Mouse (Mus musculus): ENCODE measurements around the gene Rpgrip1. TPM values are rescaled to one million over a fixed set of nuclear protein-coding genes. Genes with fewer than 3 reads are reported as not detected.

The Rpgrip1 gene
- total RNA-seq, 2 experiments from 2014 or later = 0.37 to 1.6 TPM

- DNase-seq (ENCODE audit: low spot score in 2 of 2) = no peak
These were observed 7.9 kb downstream of the Rpgrip1 start for GRCm38 (mm10) chr14:52118456-52118822.

DNA sequence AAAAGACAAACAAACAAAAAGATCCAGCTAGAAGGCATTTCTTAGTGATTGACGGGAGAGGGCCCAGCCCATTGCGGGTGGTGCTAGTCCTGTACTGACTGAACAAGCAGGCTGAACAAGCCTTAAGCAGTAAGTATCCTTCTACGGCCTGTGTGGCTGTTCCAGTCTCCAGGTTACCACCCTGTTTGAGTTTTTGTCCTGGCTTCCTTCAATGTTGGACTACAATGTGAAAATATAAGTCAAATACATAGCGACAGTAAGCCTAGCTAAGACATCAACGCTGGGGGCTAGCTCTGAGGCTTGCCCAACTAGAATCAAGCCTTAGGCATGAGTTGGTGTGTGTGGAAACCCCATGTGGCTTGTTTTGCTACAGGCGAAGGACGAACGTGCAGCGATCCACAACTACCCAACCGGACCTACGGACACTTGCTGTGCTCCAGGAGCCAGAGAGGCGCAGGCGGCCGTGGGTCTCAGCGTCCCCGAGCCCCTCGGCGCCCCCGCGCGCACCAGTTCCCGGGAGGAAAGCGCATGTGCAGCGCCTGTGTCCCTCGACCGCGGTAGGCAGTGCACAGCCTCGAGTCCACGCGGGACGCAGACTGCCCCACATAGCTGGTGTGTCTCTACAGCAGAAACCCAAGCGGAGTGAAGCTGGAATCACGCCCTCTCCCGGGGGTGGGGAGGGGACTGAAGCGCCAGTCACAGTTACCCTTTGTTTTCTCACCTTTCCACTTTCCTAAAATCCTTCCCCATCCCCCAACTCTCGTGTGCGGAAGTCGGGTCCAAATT, 8.5 kb downstream of the Rpgrip1 start:
- peak in 1 of 2 experiments; percentile 25 for DNase-seq (ENCODE audit: low spot score in 2 of 2)

DNA sequence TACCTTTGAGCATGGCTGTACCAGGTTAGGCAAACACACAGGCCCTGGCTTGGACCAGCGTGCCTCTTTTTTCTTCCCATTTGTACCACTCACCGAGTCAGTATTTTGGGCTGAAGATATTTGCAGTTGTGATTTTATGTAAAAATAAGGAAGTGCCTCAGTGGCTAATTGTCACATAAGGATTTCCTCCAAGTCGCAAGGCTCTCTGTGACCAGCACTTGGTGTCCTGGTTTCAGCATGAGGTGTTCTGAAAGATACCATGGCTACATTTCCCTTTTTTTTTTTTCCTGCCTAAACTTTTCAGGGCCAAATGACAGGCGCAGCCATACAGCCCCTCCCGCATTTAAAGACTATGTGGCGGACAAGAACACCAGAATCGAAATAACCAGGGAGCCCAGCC, 9.7 kb downstream of the Rpgrip1 start:
- no peak for DNase-seq (ENCODE audit: low spot score in 2 of 2)

GRCm38 (mm10) chr14:52123918-52124317, 13.4 kb downstream of the Rpgrip1 start:
- DNase-seq (ENCODE audit: low spot score in 2 of 2) = peak; percentile 33 to 52

DNA sequence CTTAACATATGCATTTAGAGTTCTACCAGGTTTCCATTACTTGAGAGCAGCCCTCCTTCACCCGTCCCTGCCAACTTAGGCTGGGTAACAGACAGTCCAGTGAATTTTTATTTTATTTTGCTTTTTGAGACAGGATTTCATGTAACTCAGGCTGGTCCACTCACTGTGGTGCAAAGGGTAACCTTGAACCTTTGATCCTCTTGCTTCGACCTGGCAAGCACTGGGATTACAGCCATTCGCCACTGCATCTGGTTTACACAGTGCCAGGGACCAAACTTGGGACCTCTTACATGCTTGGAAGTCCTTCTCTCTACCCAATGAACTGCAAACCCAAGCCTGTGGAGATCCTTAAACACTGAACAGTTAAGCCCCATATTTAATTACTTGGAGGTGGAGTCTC, 14.1 kb downstream of the Rpgrip1 start:
- DNase-seq (ENCODE audit: low spot score in 2 of 2) = no peak

DNA sequence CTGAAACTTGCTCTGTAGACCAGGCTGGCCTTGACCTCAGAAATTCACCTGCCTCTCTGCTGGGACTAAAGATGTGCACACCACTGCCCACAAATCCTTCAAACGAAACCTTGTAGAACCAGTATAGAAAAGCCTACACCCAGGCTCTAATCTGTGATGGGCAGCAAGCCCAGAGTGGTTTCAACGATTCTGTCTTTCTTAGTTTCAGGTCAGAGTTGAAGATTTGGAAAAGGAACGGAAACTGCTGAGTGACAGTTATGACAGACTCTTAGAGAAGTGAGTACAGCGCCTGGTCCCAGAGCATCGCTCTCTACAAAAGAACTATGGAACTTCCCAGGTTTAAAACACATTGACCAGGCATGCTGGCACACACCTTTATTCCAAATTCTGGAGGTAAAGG, 23.1 kb downstream of the Rpgrip1 start:
- no peak for DNase-seq (ENCODE audit: low spot score in 2 of 2)

DNA sequence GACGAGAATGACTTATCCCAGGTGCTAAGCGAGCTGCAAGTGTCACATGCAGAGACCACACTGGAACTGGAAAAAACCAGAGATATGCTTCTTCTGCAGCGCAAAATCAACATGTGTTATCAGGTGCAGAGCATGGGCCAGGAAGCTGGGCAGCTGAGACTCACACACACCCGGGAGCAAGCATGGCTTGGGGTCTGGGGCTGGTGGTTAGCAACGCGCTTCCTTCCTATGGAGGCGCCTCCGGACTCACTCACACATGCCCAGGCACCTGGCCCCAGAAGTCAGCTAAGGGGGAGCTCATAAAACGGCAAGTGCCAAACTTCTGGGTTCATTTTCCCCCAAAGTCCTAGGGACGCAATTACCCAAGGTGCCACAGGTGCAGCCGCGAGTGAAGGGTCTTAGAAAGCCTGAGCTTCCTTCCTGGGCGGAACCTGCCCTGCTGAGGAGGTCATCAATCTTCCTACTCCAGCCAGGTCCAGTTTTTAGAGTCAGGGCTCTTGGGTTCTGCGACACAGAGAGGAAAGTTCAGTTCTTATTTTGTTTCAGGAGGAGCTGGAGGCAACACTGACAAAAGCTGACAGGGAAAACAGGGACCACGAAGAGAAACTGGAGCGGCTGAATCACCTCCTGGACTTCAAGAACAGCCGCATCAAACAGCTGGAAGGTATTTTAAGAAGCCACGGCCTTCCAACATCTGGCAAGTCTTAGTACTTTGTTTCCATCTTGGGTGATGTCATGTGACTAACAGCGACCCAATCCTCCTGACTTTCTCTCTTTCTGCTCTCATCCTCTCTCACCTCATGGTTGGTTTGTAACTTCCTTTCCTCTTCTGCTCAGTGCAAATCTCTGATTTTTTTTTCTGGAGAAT, 30.3 kb downstream of the Rpgrip1 start:
- no peak for DNase-seq (ENCODE audit: low spot score in 2 of 2)

GRCm38 (mm10) chr14:52141445-52142127, 31.1 kb downstream of the Rpgrip1 start:
- DNase-seq (ENCODE audit: low spot score in 2 of 2) = no peak

DNA sequence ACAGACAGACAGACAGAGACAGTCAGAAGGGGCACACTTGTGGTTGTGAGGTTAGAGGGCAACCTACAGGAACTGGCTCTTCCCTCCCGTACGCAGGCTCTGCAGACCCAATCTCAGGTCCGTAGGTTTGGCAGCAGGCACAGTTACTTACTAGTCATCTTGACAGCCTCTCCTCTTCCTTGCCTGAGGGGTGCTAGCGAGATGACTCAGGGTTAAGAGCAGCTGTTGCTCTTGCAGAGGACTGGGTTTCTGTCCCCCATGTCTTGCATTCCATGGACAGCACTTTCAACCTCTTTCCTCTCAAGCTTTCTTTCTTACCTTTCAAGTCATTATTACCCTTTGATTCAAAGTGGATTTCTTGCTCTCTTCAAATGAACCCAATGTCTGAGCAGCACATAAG, 33.7 kb downstream of the Rpgrip1 start:
- DNase-seq (ENCODE audit: low spot score in 2 of 2) = no peak

DNA sequence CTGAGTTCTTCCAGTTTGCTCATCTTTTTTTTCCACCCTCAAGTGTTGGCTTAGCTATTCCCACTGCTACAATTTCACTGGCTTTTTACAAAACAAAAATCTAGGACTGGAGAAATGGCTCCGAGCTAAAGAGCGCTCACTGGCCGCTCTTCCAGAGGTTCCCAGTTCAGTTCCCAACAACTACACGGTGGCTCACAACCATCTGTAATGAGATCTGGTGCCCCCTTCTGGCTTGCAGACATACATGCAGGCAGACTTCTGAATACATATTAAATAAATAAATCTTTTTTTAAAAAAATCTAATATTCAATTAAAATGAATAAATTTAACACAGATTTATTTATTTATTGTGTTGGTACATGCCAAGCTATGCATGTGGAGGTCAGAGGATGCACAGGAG, 36.0 kb downstream of the Rpgrip1 start:
- no peak for DNase-seq (ENCODE audit: low spot score in 2 of 2)

DNA sequence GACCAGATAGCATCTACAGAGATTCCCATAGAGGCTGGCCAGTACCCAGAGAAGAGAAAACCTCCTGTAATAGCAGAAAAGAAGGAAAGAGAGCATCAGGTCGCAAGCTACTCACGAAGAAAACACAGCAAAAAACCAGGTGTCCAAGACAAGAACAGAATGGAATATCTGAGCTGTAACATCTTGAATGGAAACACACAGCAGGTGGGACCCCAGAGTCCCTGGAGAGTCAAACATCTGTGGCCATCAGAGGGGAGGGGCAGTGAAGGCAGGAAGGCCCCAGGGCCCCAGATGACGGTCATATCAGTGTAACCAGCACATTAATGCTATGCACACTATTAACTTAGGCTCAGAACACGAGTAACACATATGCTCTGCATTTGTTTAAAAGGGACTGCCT, 39.4 kb downstream of the Rpgrip1 start:
- no peak for DNase-seq (ENCODE audit: low spot score in 2 of 2)

DNA sequence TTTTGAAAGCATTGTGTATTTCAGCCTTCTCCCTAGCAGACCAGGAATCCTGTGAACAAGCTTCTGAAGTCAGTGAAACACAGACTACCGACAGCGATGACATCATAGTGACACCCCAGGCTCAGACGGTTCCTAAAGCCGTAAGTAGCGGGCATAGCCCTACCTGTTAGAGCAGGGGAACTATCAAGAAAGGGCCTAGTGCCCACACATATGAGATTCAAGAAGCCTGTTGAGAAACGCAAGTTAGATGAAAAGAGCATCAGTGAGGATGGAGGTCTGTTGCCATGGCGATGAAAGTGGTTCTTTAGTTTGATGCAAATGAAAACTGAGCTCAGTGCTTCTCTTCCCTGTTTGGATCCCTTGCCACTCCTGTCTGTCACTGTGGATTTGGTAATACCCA, 41.7 kb downstream of the Rpgrip1 start:
- no peak for DNase-seq (ENCODE audit: low spot score in 2 of 2)

DNA sequence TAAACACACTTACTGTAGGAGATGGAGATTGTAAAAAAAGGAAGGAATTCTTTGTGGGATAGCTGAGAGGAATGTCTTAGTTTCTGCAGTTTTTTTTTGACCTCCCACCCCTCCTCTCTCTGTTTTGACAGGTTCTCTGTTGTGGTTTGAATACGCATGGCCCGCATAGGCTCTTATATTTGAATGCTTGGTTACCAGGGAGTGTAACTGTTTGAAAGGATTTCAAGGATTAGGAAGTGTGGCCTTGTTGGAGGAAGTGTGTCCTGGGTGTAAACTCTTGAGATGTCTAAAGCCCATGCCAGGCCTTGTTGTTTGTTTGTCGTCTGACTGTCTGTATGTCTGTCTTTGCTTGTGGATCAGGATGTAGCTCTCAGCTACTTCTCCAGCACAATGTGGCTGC, 42.1 kb downstream of the Rpgrip1 start:
- DNase-seq (ENCODE audit: low spot score in 2 of 2) = no peak

- DNase-seq (ENCODE audit: low spot score in 2 of 2) = no peak
These were observed 44.5 kb downstream of the Rpgrip1 start for GRCm38 (mm10) chr14:52155008-52155407.

- peak in 1 of 2 experiments; percentile 7 for DNase-seq (ENCODE audit: low spot score in 2 of 2)
These were observed 50.4 kb downstream of the Rpgrip1 start for GRCm38 (mm10) chr14:52160911-52161310.

GRCm38 (mm10) chr14:52166571-52166970, 56.1 kb downstream of the Rpgrip1 start:
- no peak for DNase-seq (ENCODE audit: low spot score in 2 of 2)

DNA sequence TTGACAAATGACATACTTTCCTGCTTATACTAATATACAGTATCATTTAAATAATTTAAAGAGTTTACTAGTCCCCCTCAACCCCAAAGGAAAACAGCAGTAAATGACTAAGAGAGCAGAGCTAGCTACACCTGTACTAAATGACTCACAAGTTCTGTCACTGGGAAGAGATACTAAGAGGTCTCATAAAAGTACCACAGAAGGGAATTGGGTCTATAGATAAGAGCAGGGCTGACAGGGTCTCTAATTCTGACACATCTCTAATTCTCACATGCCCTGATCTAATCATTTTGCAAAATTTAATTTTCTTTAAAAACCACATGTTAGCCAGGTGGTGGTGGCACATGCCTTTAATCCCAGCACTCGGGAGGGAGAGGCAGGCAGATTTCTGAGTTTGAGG, 78.3 kb downstream of the Rpgrip1 start:
- no peak for DNase-seq (ENCODE audit: low spot score in 2 of 2)

GRCm38 (mm10) chr14:52189519-52189918, 79.0 kb downstream of the Rpgrip1 start:
- DNase-seq (ENCODE audit: low spot score in 2 of 2) = no peak

DNA sequence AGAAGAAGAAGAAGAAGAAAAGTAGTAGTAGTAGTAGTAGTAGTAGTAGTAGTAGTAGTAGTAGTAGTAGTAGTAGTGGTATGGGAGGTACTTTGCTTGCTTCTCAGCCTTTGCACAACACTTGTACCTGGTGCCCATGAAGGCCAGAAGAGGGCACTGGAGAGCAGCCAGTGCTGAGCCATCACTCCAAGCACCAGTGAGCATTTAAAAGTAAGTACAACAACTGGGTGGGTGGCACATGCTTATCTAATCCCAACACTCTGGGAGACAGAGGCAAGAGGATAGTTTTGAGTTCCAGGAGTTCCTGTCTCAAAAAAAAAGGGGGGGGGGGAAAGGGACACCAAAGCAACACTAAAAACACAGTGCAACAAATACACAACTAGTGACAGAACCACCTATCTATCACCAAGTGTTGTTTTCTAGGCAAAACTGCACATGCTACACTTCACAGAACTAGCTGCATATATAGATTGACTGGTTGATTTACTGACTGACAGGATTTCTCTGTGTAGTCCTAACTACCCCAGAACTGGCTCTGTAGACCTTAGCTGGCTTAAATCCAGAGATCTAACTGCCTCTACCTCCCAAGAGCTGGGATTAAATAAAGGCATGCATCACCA, 80.3 kb downstream of the Rpgrip1 start:
- no peak for DNase-seq (ENCODE audit: low spot score in 2 of 2)

DNA sequence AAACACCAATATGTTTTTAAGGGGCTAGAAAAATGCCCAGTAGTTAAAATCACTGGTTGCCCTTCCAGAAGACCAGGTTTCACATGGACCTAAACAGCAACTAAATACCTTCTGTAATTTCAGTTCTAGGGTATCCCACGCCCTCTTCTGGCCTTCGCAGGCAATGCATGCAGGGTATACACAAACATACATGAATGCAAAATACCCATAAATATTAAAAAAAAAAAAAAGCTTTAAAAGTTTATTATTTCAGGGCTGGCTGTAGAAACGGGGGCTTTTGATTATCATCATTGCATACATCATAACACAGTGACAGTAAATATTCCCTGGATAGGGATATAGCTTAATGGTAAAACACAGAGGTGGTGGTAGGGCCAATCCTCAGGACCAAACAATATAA, 85.2 kb downstream of the Rpgrip1 start:
- peak in 1 of 2 experiments; percentile 33 for DNase-seq (ENCODE audit: low spot score in 2 of 2)
